Mouse (Mus musculus) midbrain, postnatal 0 days (tissue): Measurements from ENCODE around the gene Slc24a3. TPM values are rescaled to one million over a fixed set of nuclear protein-coding genes. Genes with fewer than 3 reads are reported as not detected.

Source experiments
- ATAC-seq: fragments of 200-750 bp; cut with Nextera tagmentation; 2 replicates; pipeline ENCODE4 v1.8.0; 2017; ENCODE audit warnings: moderate number of reproducible peaks, mild to moderate bottlenecking, moderate TSS enrichment, moderate library complexity; ENCODE audit not compliant: low FRiP score
- DNase-seq: peaks from one replicate; pipeline ENCODE4 v3.0.0-alpha.2; 2015; ENCODE audit warnings: low spot score
- H3K27ac ChIP-seq: fragments of 300-500 bp; sonication (generic); 2 replicates; pipeline ENCODE4 v1.5.1; 2014; ENCODE audit warnings: low read depth, mild to moderate bottlenecking, low read length, mixed read lengths
- H3K27me3 ChIP-seq: fragments of 300-500 bp; sonication (generic); 2 replicates; pipeline ENCODE4 v1.6.1; 2014; ENCODE audit warnings: low read length, control low read depth, mixed read lengths; ENCODE audit not compliant: insufficient read depth
- H3K36me3 ChIP-seq: fragments of 300-500 bp; sonication (generic); 2 replicates; pipeline ENCODE4 v1.6.1; 2014; ENCODE audit warnings: low read length, control low read depth, mixed read lengths; ENCODE audit not compliant: insufficient read depth
- H3K4me1 ChIP-seq: fragments of 300-500 bp; sonication (generic); 2 replicates; pipeline ENCODE4 v1.6.1; 2014; ENCODE audit warnings: mild to moderate bottlenecking, control low read depth, antibody characterized with exemption, low read length, mixed read lengths; ENCODE audit not compliant: insufficient read depth
- H3K4me2 ChIP-seq: fragments of 300-500 bp; sonication (generic); 2 replicates; pipeline ENCODE4 v1.6.1; 2014; ENCODE audit warnings: low read depth, mild to moderate bottlenecking, low read length, mixed read lengths; ENCODE audit not compliant: poor library complexity, severe bottlenecking
- H3K4me3 ChIP-seq: fragments of 300-500 bp; sonication (generic); 2 replicates; pipeline ENCODE4 v1.5.1; 2014; ENCODE audit warnings: low read depth, mild to moderate bottlenecking, low read length, moderate library complexity
- H3K9ac ChIP-seq: fragments of 300-500 bp; sonication (generic); replicated peaks from 2 replicates; pipeline ENCODE4 v1.6.1; 2014; ENCODE audit warnings: mild to moderate bottlenecking, low read length, moderate library complexity, mixed read lengths; ENCODE audit not compliant: poor library complexity, severe bottlenecking
- H3K9me3 ChIP-seq: fragments of 300-500 bp; sonication (generic); 2 replicates; pipeline ENCODE4 v1.6.1; 2016; ENCODE audit warnings: low read length, control low read depth
- CTCF ChIP-seq: IDR thresholded peaks from 2 replicates; pipeline ENCODE4 v1.5.1; 2016; ENCODE audit warnings: antibody characterized with exemption, mild to moderate bottlenecking
- WGBS: fragments of 180-500 bp; shearing (Covaris S2); extraction: QIAGEN DNeasy Blood & Tissue Kit; methylation state at CpG from one replicate; pipeline ENCODE4 v1.1.7; 2014; 5-methylcytosine and 5-hydroxymethylcytosine counted together
- polyA plus RNA-seq: library from polyadenylated mRNA; unstranded; fragments of >200 nt; fragmentation: Nextera tagmentation; extraction: Ambion mirVana; gene quantifications from 2 replicates; pipeline ENCODE4 v1.2.1, GENCODE M21; 2015
- total RNA-seq: library from RNA; depleted of rRNA; stranded (reverse); fragments of >200 nt; gene quantifications from 2 replicates; pipeline ENCODE4 v1.2.3, GENCODE M21; 2014

Slc24a3 gene
- total and polyA plus RNA-seq, 2 experiments from 2014 or later, result 34.5 to 65.7 TPM

DNA sequence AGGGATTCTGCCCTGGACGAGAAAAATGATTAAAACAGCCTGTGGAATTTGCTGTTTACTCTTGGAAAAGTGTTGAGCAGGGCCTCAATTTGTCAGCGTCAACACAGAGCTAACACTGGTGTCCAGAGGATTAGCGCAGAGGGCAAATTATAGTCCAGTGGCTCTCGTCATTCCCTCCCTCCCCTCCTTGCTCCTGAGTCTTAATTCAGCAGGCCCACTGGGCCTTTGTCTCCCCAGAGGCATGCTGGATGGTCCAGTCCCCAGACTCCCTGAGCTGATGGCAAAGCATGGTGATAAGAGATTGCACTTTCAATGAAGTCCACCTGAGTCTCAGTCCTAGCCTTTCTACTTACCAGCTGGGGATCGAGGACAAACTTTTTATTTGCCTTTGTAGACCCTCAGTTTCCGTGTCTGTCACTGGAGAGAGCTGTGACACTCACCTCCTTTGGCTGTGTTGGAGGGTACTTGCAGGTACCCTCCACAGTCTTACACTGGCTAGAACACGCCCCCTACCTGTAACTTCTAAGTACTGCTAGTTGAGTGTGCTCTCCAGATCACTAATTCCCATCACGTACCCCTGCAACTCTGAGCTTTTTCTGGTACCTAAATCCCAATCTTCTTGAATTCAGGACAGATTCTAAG lies 289.7 kb downstream of the Slc24a3 start:
- Histone ChIP-seq H3K9me3 (no peaks in the 10 kb centered on the region), H3K27ac (no peak overlapping the region), H3K4me2 (no peak overlapping the region), H3K9ac (no peak overlapping the region), H3K4me3 (no peak overlapping the region), H3K36me3 (no peaks in the 10 kb centered on the region), H3K27me3 (no peaks in the 10 kb centered on the region), H3K4me1 (peaks cover 6% of the 10 kb centered on the region; the same call in 1 of the 2 replicates)
- peak; percentile 37; the same call in 1 of the 2 replicates for TF ChIP-seq CTCF
- DNase-seq (peak; percentile 12), ATAC-seq (no peak)
- 40% methylated on average over 8 of the region's 8 CpGs for WGBS

DNA sequence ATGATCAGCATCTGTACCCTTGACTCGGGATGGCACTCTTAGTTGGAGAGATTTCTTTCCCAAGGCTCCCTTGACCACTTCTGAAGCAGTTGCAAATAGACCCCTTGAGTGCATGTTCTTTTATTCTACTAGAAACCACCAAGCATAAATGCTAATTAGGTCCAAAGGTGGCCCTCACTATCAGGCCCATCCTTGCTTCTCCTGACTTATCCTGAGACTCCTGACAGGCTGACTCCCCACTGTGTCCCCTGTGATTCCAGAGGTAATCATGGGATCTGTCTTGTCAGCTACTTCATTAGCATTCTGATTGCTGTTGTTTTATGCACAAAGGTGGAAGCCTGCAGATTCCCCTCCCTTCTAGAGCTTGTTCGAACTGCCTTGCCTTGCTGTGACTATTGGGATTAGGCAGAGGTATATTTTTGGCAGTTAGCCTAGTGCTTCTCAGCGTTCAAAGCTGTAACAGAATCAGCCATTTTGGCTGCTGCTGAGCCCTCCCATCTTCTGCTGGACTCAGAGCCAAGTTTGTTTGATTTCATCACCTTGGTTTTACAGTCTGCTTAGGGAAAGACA lies 293.4 kb downstream of the Slc24a3 start:
- Histone ChIP-seq H3K4me3 (no peak overlapping the region), H3K27ac (no peak overlapping the region), H3K4me1 (peaks cover 6% of the 10 kb centered on the region; the same call in 1 of the 2 replicates), H3K9ac (no peak overlapping the region), H3K27me3 (no peaks in the 10 kb centered on the region), H3K36me3 (no peaks in the 10 kb centered on the region), H3K9me3 (no peaks in the 10 kb centered on the region), H3K4me2 (no peak overlapping the region)
- TF ChIP-seq CTCF, result no peak
- DNase-seq (peak; percentile 62), ATAC-seq (no peak)
- WGBS, result 46% methylated on average over 3 of the region's 3 CpGs

DNA sequence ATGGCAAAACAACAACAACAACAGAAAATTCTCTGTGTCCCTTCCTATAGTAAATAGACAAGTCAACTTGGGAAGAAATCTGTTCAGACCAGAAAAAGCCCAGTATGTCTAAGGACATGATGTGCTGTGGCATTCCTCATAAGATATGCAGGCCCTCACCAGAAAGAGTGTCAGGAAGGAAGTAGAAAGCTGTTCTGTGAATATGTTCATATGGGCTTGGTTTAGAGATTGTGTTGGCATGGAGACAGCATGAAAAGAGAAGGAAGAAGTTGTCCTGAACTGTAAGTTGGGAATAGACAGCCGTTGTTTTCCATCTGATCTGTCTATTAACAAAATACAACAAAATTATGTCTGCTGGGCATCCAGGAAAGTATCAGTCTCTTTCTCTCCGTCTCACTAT lies 294.7 kb downstream of the Slc24a3 start:
- H3K9me3 ChIP-seq, result no peaks in the 10 kb centered on the region
- no peak for TF ChIP-seq CTCF
- no peak overlapping the region for H3K4me3 ChIP-seq
- no peaks in the 10 kb centered on the region for H3K27me3 ChIP-seq
- H3K36me3 ChIP-seq, result no peaks in the 10 kb centered on the region
- H3K9ac ChIP-seq, result no peak overlapping the region
- 85% methylated on average over 2 of the region's 2 CpGs for WGBS
- H3K27ac ChIP-seq, result no peak overlapping the region
- H3K4me2 ChIP-seq, result no peak overlapping the region
- DNase-seq (no peak), ATAC-seq (no peak)
- peaks cover 6% of the 10 kb centered on the region; the same call in 1 of the 2 replicates for H3K4me1 ChIP-seq

- H3K27ac ChIP-seq, result no peak overlapping the region
- H3K4me3 ChIP-seq, result no peak overlapping the region
- H3K27me3 ChIP-seq, result no peaks in the 10 kb centered on the region
- no peak for DNase-seq
- WGBS, result 92% methylated on average over 5 of the region's 5 CpGs
- no peaks in the 10 kb centered on the region for H3K36me3 ChIP-seq
- H3K9me3 ChIP-seq, result no peaks in the 10 kb centered on the region
- peak; percentile 25; the same call in 1 of the 2 replicates for TF ChIP-seq CTCF
- H3K4me1 ChIP-seq, result no peaks in the 10 kb centered on the region
- H3K9ac ChIP-seq, result no peak overlapping the region
- H3K4me2 ChIP-seq, result no peak overlapping the region
- no peak for ATAC-seq
Measured at GRCm38 (mm10) chr2:145468701-145469325, 301.3 kb downstream of the Slc24a3 start.

DNA sequence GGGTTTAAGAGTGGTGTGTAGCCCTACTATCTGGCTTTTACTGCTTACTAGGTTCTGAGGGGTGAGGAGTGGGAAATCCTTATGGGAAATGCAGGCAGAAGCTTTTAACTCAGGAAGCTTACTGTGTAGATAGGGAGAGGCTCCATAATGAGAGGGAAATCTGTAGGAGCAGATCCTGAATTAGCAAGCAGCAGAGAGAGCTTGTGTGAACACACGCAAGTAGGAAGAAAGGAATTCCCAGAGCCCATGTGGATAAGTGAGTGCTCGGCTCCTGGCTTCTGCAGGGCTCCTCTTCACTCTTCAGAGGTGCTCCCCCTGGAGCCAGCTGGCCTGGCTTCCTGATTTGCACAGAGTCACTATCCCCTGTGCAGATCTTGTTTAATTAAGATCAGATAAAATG lies 309.9 kb downstream of the Slc24a3 start:
- DNase-seq (no peak), ATAC-seq (no peak)
- Histone ChIP-seq H3K4me3 (no peak overlapping the region), H3K4me1 (no peaks in the 10 kb centered on the region), H3K4me2 (no peak overlapping the region), H3K27me3 (no peaks in the 10 kb centered on the region), H3K9me3 (no peaks in the 10 kb centered on the region), H3K27ac (no peak overlapping the region), H3K9ac (no peak overlapping the region), H3K36me3 (no peaks in the 10 kb centered on the region)
- WGBS, result 51% methylated on average over 2 of the region's 2 CpGs
- TF ChIP-seq CTCF, result no peak

DNA sequence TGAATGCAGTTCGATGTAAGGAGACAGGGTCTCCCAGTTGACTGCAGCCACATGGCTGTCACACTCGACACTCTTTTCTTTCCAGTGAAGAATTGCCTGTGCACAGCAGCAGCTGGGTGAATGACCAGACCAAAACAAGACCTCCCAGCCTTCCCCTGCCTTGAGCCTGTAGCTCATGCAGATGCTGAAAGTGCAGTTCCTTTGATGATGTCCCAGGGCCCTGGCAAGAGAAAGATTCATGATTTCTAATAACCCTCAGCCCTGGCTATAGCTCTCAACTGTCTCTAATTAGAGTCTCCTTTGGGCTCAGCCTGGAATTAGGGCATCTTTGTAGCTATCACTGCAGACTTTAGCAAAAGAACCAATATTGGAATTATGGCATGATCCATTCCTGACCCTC lies 312.1 kb downstream of the Slc24a3 start:
- no peaks in the 10 kb centered on the region for H3K4me1 ChIP-seq
- WGBS, result 67% methylated on average over 2 of the region's 2 CpGs
- H3K9ac ChIP-seq, result no peak overlapping the region
- no peaks in the 10 kb centered on the region for H3K36me3 ChIP-seq
- no peak overlapping the region for H3K4me3 ChIP-seq
- DNase-seq (peak; percentile 6), ATAC-seq (no peak)
- H3K4me2 ChIP-seq, result no peak overlapping the region
- no peaks in the 10 kb centered on the region for H3K9me3 ChIP-seq
- no peak for TF ChIP-seq CTCF
- H3K27me3 ChIP-seq, result no peaks in the 10 kb centered on the region
- no peak overlapping the region for H3K27ac ChIP-seq
